Mouse (Mus musculus): ENCODE measurements at regions not wholly inside any gene's neighbourhood (a gene's known extent, or its start where the extent isn't known, plus 50 kb on each side); places are given as distances from the start of the nearest gene placed in this dataset.

- DNase-seq (ENCODE audit: low read depth, low spot score) = no peak
Observed at GRCm38 (mm10) chr2:46491081-46491480, 1373.9 kb upstream of the Zeb2 start.

- no peak for DNase-seq (ENCODE audit: low read depth, low spot score)
Observed at GRCm38 (mm10) chr2:46468936-46469629, 1351.9 kb upstream of the Zeb2 start.

- no peak for DNase-seq (ENCODE audit: low read depth, low spot score)
Observed at GRCm38 (mm10) chr2:46465389-46465788, 1348.2 kb upstream of the Zeb2 start.

- no peak for DNase-seq (ENCODE audit: low read depth, low spot score)
Observed at GRCm38 (mm10) chr2:46464913-46465312, 1347.7 kb upstream of the Zeb2 start.

GRCm38 (mm10) chr2:46462670-46463069 lies 1345.5 kb upstream of the Zeb2 start:
- DNase-seq (ENCODE audit: low read depth, low spot score) = no peak

- DNase-seq (ENCODE audit: low read depth, low spot score) = no peak
Observed at GRCm38 (mm10) chr2:46450698-46451097, 1333.5 kb upstream of the Zeb2 start.

- DNase-seq (ENCODE audit: low read depth, low spot score) = no peak
Observed at GRCm38 (mm10) chr2:46445306-46445705, 1328.1 kb upstream of the Zeb2 start.

- DNase-seq (ENCODE audit: low read depth, low spot score) = no peak
Observed at GRCm38 (mm10) chr2:46443686-46444180, 1326.5 kb upstream of the Zeb2 start.

GRCm38 (mm10) chr2:46443061-46443685 lies 1326.0 kb upstream of the Zeb2 start:
- no peak for DNase-seq (ENCODE audit: low read depth, low spot score)

GRCm38 (mm10) chr2:46442576-46442975 lies 1325.4 kb upstream of the Zeb2 start:
- DNase-seq (ENCODE audit: low read depth, low spot score) = no peak

- no peak for DNase-seq (ENCODE audit: low read depth, low spot score)
Observed at GRCm38 (mm10) chr2:46441927-46442326, 1324.7 kb upstream of the Zeb2 start.

GRCm38 (mm10) chr2:46441348-46441747 lies 1324.2 kb upstream of the Zeb2 start:
- DNase-seq (ENCODE audit: low read depth, low spot score) = no peak

GRCm38 (mm10) chr2:46440038-46440437 lies 1322.8 kb upstream of the Zeb2 start:
- no peak for DNase-seq (ENCODE audit: low read depth, low spot score)

- no peak for DNase-seq (ENCODE audit: low read depth, low spot score)
Observed at GRCm38 (mm10) chr2:46418281-46418680, 1301.1 kb upstream of the Zeb2 start.

- DNase-seq (ENCODE audit: low read depth, low spot score) = no peak
Observed at GRCm38 (mm10) chr2:46402373-46403114, 1285.3 kb upstream of the Zeb2 start.

GRCm38 (mm10) chr2:46394161-46394560 lies 1277.0 kb upstream of the Zeb2 start:
- DNase-seq (ENCODE audit: low read depth, low spot score) = no peak

- DNase-seq (ENCODE audit: low read depth, low spot score) = no peak
Observed at GRCm38 (mm10) chr2:46372847-46373461, 1255.8 kb upstream of the Zeb2 start.

- DNase-seq (ENCODE audit: low read depth, low spot score) = no peak
Observed at GRCm38 (mm10) chr2:46371755-46372154, 1254.6 kb upstream of the Zeb2 start.

- no peak for DNase-seq (ENCODE audit: low read depth, low spot score)
Observed at GRCm38 (mm10) chr2:46370949-46371348, 1253.8 kb upstream of the Zeb2 start.

- DNase-seq (ENCODE audit: low read depth, low spot score) = no peak
Observed at GRCm38 (mm10) chr2:46368882-46369281, 1251.7 kb upstream of the Zeb2 start.

- DNase-seq (ENCODE audit: low read depth, low spot score) = no peak
Observed at GRCm38 (mm10) chr2:46366135-46366485, 1248.9 kb upstream of the Zeb2 start.

Data from retina, adult 2 months (tissue).